ENCODE assay signal across 8 mouse cellular contexts in the genomic region with DNA sequence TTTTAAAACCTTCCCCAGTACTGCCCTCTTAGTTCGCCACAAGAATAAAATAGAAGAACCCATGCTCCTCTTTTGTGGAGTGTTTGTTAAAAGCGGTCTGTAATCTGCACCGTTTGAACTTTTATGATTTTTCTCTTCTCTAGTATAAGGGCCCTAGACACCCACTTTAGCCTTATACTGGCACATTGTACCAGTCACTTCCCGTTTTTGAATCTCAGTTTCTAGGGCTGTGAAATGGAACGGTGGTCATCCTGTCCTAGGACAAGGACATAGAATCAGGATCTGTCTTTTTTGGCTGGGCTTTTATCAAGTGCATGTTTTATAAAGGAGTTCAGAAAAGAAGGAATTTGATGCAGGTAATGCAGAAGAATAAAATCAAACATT. TPM values are rescaled to one million over a fixed set of nuclear protein-coding genes. Genes with fewer than 3 reads are reported as not detected.
DNase-seq lines count a peak whose midpoint lies in the region; ATAC-seq and TF ChIP-seq lines count a peak whose summit lies in the region.

No protein-coding gene starts in this region.

- H3K4me3 ChIP-seq in heart, embryonic 11.5 days (ENCODE audit: low read depth, low read length): peak overlapping the region; percentile 74
- H3K4me3 ChIP-seq in CH12.LX (replicated peaks in 1 of 3; ENCODE audit: low read depth in 2 of 3, low read length in 2 of 3, poor library complexity in 1 of 3): peak overlapping the region; percentile 70 to 94 (median 74)
- H3K4me3 ChIP-seq in forebrain, embryonic 13.5 days: peak overlapping the region; percentile 63
- H3K4me3 ChIP-seq in liver, embryonic 14.5 days (ENCODE audit: insufficient read depth in 1 of 2, low read depth in 2 of 2, low read length in 2 of 2): peak overlapping the region; percentile 72 to 87

- dilution Hi-C loops in CH12.LX (cut with MboI; ENCODE audit: extremely low pct_ligation_motif_present, extremely low pct_unique_long_range_greater_than_20kb, low sequenced_read_pairs): no loop called here

- peaks cover 14% of the 10 kb centered on the region for H3K4me1 ChIP-seq in heart, embryonic 11.5 days (ENCODE audit: control insufficient read depth, insufficient read depth, low read length)
- H3K4me1 ChIP-seq in CH12.LX (ENCODE audit: control insufficient read depth in 1 of 2, insufficient read depth in 2 of 2): peaks cover 22 to 54% of the 10 kb centered on the region in 2 experiments
- H3K4me1 ChIP-seq in forebrain, embryonic 13.5 days: peaks cover 29% of the 10 kb centered on the region
- H3K4me1 ChIP-seq in liver, embryonic 14.5 days (replicated peaks; ENCODE audit: control insufficient read depth in 2 of 2, insufficient read depth in 2 of 2, low read length in 1 of 2): peaks cover 32 to 35% of the 10 kb centered on the region in 2 experiments

- no peak; the same call in 1 of the 2 replicates for TF ChIP-seq EP300 in CH12.LX (IDR thresholded peaks at IDR 0.05; ENCODE audit: low read length)
- TF ChIP-seq EP300 in liver, embryonic 14.5 days (IDR thresholded peaks at IDR 0.05; ENCODE audit: low read depth): no peak

- H3K27ac ChIP-seq in heart, embryonic 11.5 days (ENCODE audit: low read depth, low read length): peak overlapping the region; percentile 95
- H3K27ac ChIP-seq in CH12.LX (ENCODE audit: insufficient read depth, low read depth): peak overlapping the region; percentile 82; the same call in 1 of the 2 replicates
- H3K27ac ChIP-seq in forebrain, embryonic 13.5 days: peak overlapping the region; percentile 86
- peak overlapping the region; percentile 90 for H3K27ac ChIP-seq in liver, embryonic 14.5 days

- H3K4me2 ChIP-seq in heart, embryonic 11.5 days: peak overlapping the region; percentile 63
- H3K4me2 ChIP-seq in CH12.LX (ENCODE audit: insufficient read depth, low read depth, poor library complexity, severe bottlenecking): peak overlapping the region; percentile 64
- H3K4me2 ChIP-seq in forebrain, embryonic 13.5 days: peak overlapping the region; percentile 70
- peak overlapping the region; percentile 75 for H3K4me2 ChIP-seq in liver, embryonic 14.5 days (ENCODE audit: low read depth)

- H3K36me3 ChIP-seq in heart, embryonic 11.5 days (ENCODE audit: control insufficient read depth, insufficient read depth, low read length): peaks cover 5% of the 10 kb centered on the region
- peaks cover 6 to 17% of the 10 kb centered on the region in 2 experiments for H3K36me3 ChIP-seq in CH12.LX (replicated peaks in 1 of 2; ENCODE audit: control insufficient read depth in 1 of 2, insufficient read depth in 1 of 2, low read length in 1 of 2)
- peaks cover 25% of the 10 kb centered on the region for H3K36me3 ChIP-seq in forebrain, embryonic 13.5 days (ENCODE audit: poor library complexity, severe bottlenecking)
- peaks cover 15% of the 10 kb centered on the region; the same call in 1 of the 2 replicates for H3K36me3 ChIP-seq in liver, embryonic 14.5 days (replicated peaks; ENCODE audit: control insufficient read depth, insufficient read depth, low read depth)

- TF ChIP-seq RAD21 in CH12.LX (IDR thresholded peaks at IDR 0.05; ENCODE audit: low read depth, low read length): no peak

- 12% methylated on average over 5 of the region's 5 CpGs for WGBS in heart, embryonic 11.5 days (ENCODE audit: insufficient replicate concordance)
- 15% methylated on average over 5 of the region's 5 CpGs for WGBS in forebrain, embryonic 13.5 days
- WGBS in liver, embryonic 14.5 days (ENCODE audit: insufficient replicate concordance): 5% methylated on average over 5 of the region's 5 CpGs

- H3K9ac ChIP-seq in heart, embryonic 11.5 days (ENCODE audit: low read depth, low read length): peak overlapping the region; percentile 80
- peak overlapping the region; percentile 87 for H3K9ac ChIP-seq in CH12.LX (ENCODE audit: insufficient read depth, low read depth)
- H3K9ac ChIP-seq in forebrain, embryonic 13.5 days: peak overlapping the region; percentile 79
- peak overlapping the region; percentile 71 for H3K9ac ChIP-seq in liver, embryonic 14.5 days (replicated peaks)

- no peak for DNase-seq in heart, postnatal 4 days
- peak; percentile 52 for DNase-seq in CH12.LX (ENCODE audit: extremely low read depth)
- DNase-seq in liver, embryonic 14.5 days (ENCODE audit: low read depth in 3 of 3, low spot score in 3 of 3): no peak
- no peak for DNase-seq in urinary bladder, postnatal 36 days (ENCODE audit: low spot score in 2 of 2)
- DNase-seq in thymus, postnatal 25 days: no peak
- DNase-seq in thymus, postnatal 10 days (ENCODE audit: low spot score in 2 of 2): no peak

- no peaks in the 10 kb centered on the region for H3K79me2 ChIP-seq in CH12.LX (replicated peaks; ENCODE audit: control insufficient read depth, extremely low read depth, insufficient read depth, poor library complexity, severe bottlenecking)

- no peak for TF ChIP-seq CTCF in CH12.LX (conservative IDR thresholded peaks at IDR 0.05 in 1 of 2, IDR thresholded peaks at IDR 0.05 in 1 of 2; ENCODE audit: low read depth in 2 of 2, low read length in 2 of 2)
- TF ChIP-seq CTCF in liver, embryonic 14.5 days (IDR thresholded peaks at IDR 0.05; ENCODE audit: low read depth): no peak

- no peaks in the 10 kb centered on the region for H3K27me3 ChIP-seq in heart, embryonic 11.5 days (ENCODE audit: control insufficient read depth, insufficient read depth, low read length)
- H3K27me3 ChIP-seq in CH12.LX (replicated peaks): no peaks in the 10 kb centered on the region
- no peaks in the 10 kb centered on the region for H3K27me3 ChIP-seq in forebrain, embryonic 13.5 days
- H3K27me3 ChIP-seq in liver, embryonic 14.5 days (ENCODE audit: control insufficient read depth, insufficient read depth, low read length): no peaks in the 10 kb centered on the region

- H3K9me3 ChIP-seq in heart, embryonic 11.5 days (replicated peaks; ENCODE audit: control insufficient read depth, low read length): no peaks in the 10 kb centered on the region
- no peaks in the 10 kb centered on the region for H3K9me3 ChIP-seq in CH12.LX (replicated peaks; ENCODE audit: low read length)
- 0 out of 2 replicates have a peak, but pooled peaks cover 4% of the 10 kb centered on the region for H3K9me3 ChIP-seq in forebrain, embryonic 13.5 days (replicated peaks)
- no peaks in the 10 kb centered on the region for H3K9me3 ChIP-seq in liver, embryonic 14.5 days (ENCODE audit: control insufficient read depth, low read length)

- no peak for ATAC-seq in heart, embryonic 11.5 days (replicated peaks; ENCODE audit: insufficient number of reproducible peaks, low FRiP score, low TSS enrichment)
- no peak for ATAC-seq in forebrain, embryonic 13.5 days
- no peak for ATAC-seq in liver, embryonic 14.5 days (ENCODE audit: insufficient read depth)

- no peak for TF ChIP-seq POLR2A in CH12.LX (IDR thresholded peaks at IDR 0.05; ENCODE audit: low read depth, low read length)

- in situ Hi-C loops in CH12.LX (cut with MboI; ENCODE audit: low pct_ligation_motif_present, low pct_unique_long_range_greater_than_20kb, low sequenced_read_pairs): no loop called here

RNA-seq across cellular contexts. Expression of a gene that starts 0.7 kb away (rescaled TPM):
- 15.4 and 17.5 TPM in 2 replicates for polyA plus RNA-seq in heart, embryonic 11.5 days (2014; fragmentation: Nextera tagmentation; extraction: Ambion mirVana)
- total RNA-seq in heart, postnatal 4 days (2021): 10 to 100 TPM; 13.5 to 13.8 TPM
- 11.3 and 15.3 TPM in 2 replicates for total RNA-seq in CH12.LX (2012; rRNA removed)
- total RNA-seq in CH12.LX (2014; rRNA removed): 3.7 and 5.2 TPM in 2 replicates
- 14.5 and 15.1 TPM in 2 replicates for polyA plus RNA-seq in CH12.LX (2012; ENCODE audit: insufficient read length, low read depth)
- 14.7 and 15.6 TPM in 2 replicates for polyA plus RNA-seq in forebrain, embryonic 13.5 days (2015; fragmentation: Nextera tagmentation; extraction: Ambion mirVana)
- polyA plus RNA-seq in liver, embryonic 14.5 days (2012; rRNA removed): 7.5 and 7.6 TPM in 2 replicates
- polyA plus RNA-seq in liver, embryonic 14.5 days (2014; fragmentation: Nextera tagmentation; extraction: Ambion mirVana): 5.8 and 6.5 TPM in 2 replicates

RNA-seq across cellular contexts. Expression of a gene that starts 3.4 kb away (rescaled TPM):
- polyA plus RNA-seq in heart, embryonic 11.5 days (2014; fragmentation: Nextera tagmentation; extraction: Ambion mirVana): 3.2 and 4.3 TPM in 2 replicates
- total RNA-seq in heart, postnatal 4 days (2021): 10 to 100 TPM; 16.6 to 16.8 TPM
- 3.9 and 5.9 TPM in 2 replicates for total RNA-seq in CH12.LX (2012; rRNA removed)
- total RNA-seq in CH12.LX (2014; rRNA removed): 3.1 and 3.8 TPM in 2 replicates
- 6.7 and 7.4 TPM in 2 replicates for polyA plus RNA-seq in CH12.LX (2012; ENCODE audit: insufficient read length, low read depth)
- polyA plus RNA-seq in forebrain, embryonic 13.5 days (2015; fragmentation: Nextera tagmentation; extraction: Ambion mirVana): 4.6 and 4.7 TPM in 2 replicates
- 2.4 and 2.8 TPM in 2 replicates for polyA plus RNA-seq in liver, embryonic 14.5 days (2012; rRNA removed)
- polyA plus RNA-seq in liver, embryonic 14.5 days (2014; fragmentation: Nextera tagmentation; extraction: Ambion mirVana): 1.4 and 1.7 TPM in 2 replicates

RNA-seq across cellular contexts. Expression of a gene that starts 31.8 kb away (rescaled TPM):
- polyA plus RNA-seq in heart, embryonic 11.5 days (2014; fragmentation: Nextera tagmentation; extraction: Ambion mirVana): not detected in 2 replicates
- not detected for total RNA-seq in heart, postnatal 4 days (2021)
- 1.0 and 2.6 TPM in 2 replicates for total RNA-seq in CH12.LX (2012; rRNA removed)
- 0.23 and 0.30 TPM in 2 replicates for total RNA-seq in CH12.LX (2014; rRNA removed)
- 0.30 and 0.43 TPM in 2 replicates for polyA plus RNA-seq in CH12.LX (2012; ENCODE audit: insufficient read length, low read depth)
- polyA plus RNA-seq in forebrain, embryonic 13.5 days (2015; fragmentation: Nextera tagmentation; extraction: Ambion mirVana): 0.15 TPM in 1 of 2 replicates, not detected in the other
- polyA plus RNA-seq in liver, embryonic 14.5 days (2012; rRNA removed): not detected in 2 replicates
- not detected in 2 replicates for polyA plus RNA-seq in liver, embryonic 14.5 days (2014; fragmentation: Nextera tagmentation; extraction: Ambion mirVana)

RNA-seq across cellular contexts. Expression of a gene that starts 47.7 kb away (rescaled TPM):
- 0.80 and 1.0 TPM in 2 replicates for polyA plus RNA-seq in heart, embryonic 11.5 days (2014; fragmentation: Nextera tagmentation; extraction: Ambion mirVana)
- total RNA-seq in heart, postnatal 4 days (2021): under 1 TPM; 0.43 to 0.57 TPM
- not detected in 2 replicates for total RNA-seq in CH12.LX (2012; rRNA removed)
- not detected in 2 replicates for total RNA-seq in CH12.LX (2014; rRNA removed)
- not detected in 2 replicates for polyA plus RNA-seq in CH12.LX (2012; ENCODE audit: insufficient read length, low read depth)
- not detected in 2 replicates for polyA plus RNA-seq in forebrain, embryonic 13.5 days (2015; fragmentation: Nextera tagmentation; extraction: Ambion mirVana)
- 11.2 and 14.4 TPM in 2 replicates for polyA plus RNA-seq in liver, embryonic 14.5 days (2012; rRNA removed)
- polyA plus RNA-seq in liver, embryonic 14.5 days (2014; fragmentation: Nextera tagmentation; extraction: Ambion mirVana): 18.1 and 18.7 TPM in 2 replicates

RNA-seq across cellular contexts. Expression of a gene that starts 52.0 kb away (rescaled TPM):
- polyA plus RNA-seq in heart, embryonic 11.5 days (2014; fragmentation: Nextera tagmentation; extraction: Ambion mirVana): not detected in 2 replicates
- total RNA-seq in heart, postnatal 4 days (2021): not detected
- total RNA-seq in CH12.LX (2012; rRNA removed) (not detected in 2 replicates), CH12.LX (2014; rRNA removed) (not detected in 2 replicates)
- polyA plus RNA-seq in CH12.LX (2012; ENCODE audit: insufficient read length, low read depth): not detected in 2 replicates
- polyA plus RNA-seq in forebrain, embryonic 13.5 days (2015; fragmentation: Nextera tagmentation; extraction: Ambion mirVana): not detected in 2 replicates
- not detected in 2 replicates for polyA plus RNA-seq in liver, embryonic 14.5 days (2012; rRNA removed)
- polyA plus RNA-seq in liver, embryonic 14.5 days (2014; fragmentation: Nextera tagmentation; extraction: Ambion mirVana): not detected in 2 replicates
